Comparison of ENCODE assay signal across 9 mouse cellular contexts in the genomic region with DNA sequence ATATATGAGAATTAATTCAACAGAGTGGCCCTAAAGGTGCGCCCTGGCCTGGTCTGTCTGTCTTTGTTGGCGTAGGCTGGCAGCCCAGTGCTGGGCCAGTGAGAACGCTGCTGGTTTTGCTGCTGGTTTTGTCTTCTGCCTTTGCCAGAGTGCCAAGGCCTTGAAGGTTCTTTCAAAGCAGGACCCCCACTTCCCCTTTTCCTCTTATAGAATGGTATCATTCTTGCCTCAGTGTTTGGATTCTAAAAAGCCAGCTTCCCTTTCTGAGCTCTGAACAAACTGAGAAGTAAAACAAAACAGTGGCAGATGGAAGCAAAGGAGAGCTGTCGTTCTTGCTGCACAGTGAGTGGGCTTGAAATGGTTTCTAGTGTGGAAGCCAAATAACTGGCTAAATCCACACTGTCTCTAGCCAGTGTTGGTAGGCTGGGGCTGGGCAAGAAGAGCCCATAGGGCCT.
A peak's percentile ranks its signal among the peaks of the same experiment; 100 is the strongest.
DNase-seq lines count a peak whose midpoint lies in the region; ATAC-seq and TF ChIP-seq lines count a peak whose summit lies in the region.
"Had no signal": no experiment of that assay in that cellular context is flagged by ENCODE, and none has a peak within 500 bp of the region (broad histone marks: within the 10 kb centered on the region; RNA-seq: fewer than 3 reads in every experiment).

No protein-coding gene starts in this region.

- no peak for TF ChIP-seq RAD21 in CH12.LX (IDR thresholded peaks at IDR 0.05; ENCODE audit: low read depth, low read length)

- H3K9ac ChIP-seq in CH12.LX (ENCODE audit: insufficient read depth, low read depth), result no peak overlapping the region; the same call in 1 of the 2 replicates
- no peak overlapping the region for H3K9ac ChIP-seq in forebrain, embryonic 13.5 days
- H3K9ac ChIP-seq in liver, embryonic 13.5 days, result no peak overlapping the region
- H3K9ac ChIP-seq in heart, embryonic 12.5 days, result no peak overlapping the region

- no peak for TF ChIP-seq CTCF in CH12.LX (conservative IDR thresholded peaks at IDR 0.05 in 1 of 2, IDR thresholded peaks at IDR 0.05 in 1 of 2; ENCODE audit: low read depth in 2 of 2, low read length in 2 of 2)

- dilution Hi-C loops in CH12.LX (cut with MboI; ENCODE audit: extremely low pct_ligation_motif_present, extremely low pct_unique_long_range_greater_than_20kb, low sequenced_read_pairs), result no loop called here

- peaks cover 20% of the 10 kb centered on the region for H3K4me1 ChIP-seq in heart, embryonic 10.5 days
- peaks cover 17 to 65% of the 10 kb centered on the region in 2 experiments for H3K4me1 ChIP-seq in CH12.LX (ENCODE audit: control insufficient read depth in 1 of 2, insufficient read depth in 2 of 2)
- peaks cover 56% of the 10 kb centered on the region for H3K4me1 ChIP-seq in forebrain, embryonic 13.5 days
- peaks cover 4% of the 10 kb centered on the region for H3K4me1 ChIP-seq in liver, embryonic 13.5 days (replicated peaks)
- H3K4me1 ChIP-seq in heart, embryonic 12.5 days (replicated peaks), result peaks cover 15% of the 10 kb centered on the region

- H3K4me2 ChIP-seq in CH12.LX (ENCODE audit: insufficient read depth, low read depth, poor library complexity, severe bottlenecking), result no peak overlapping the region
- H3K4me2 ChIP-seq in forebrain, embryonic 13.5 days, result no peak overlapping the region
- H3K4me2 ChIP-seq in liver, embryonic 13.5 days, result no peak overlapping the region
- H3K4me2 ChIP-seq in heart, embryonic 12.5 days, result no peak overlapping the region

- no peak overlapping the region for H3K27ac ChIP-seq in heart, embryonic 10.5 days
- no peak overlapping the region for H3K27ac ChIP-seq in CH12.LX (ENCODE audit: insufficient read depth, low read depth)
- H3K27ac ChIP-seq in forebrain, embryonic 13.5 days, result peak overlapping the region; percentile 83
- H3K27ac ChIP-seq in liver, embryonic 13.5 days, result 0 out of 2 replicates have a peak overlapping the region, but pooled peaks have one; percentile 9
- no peak overlapping the region for H3K27ac ChIP-seq in heart, embryonic 12.5 days (ENCODE audit: poor library complexity, severe bottlenecking)

- DNase-seq in heart, adult 11 months, result peak; percentile 92
- no peak for DNase-seq in heart, embryonic 10.5 days (ENCODE audit: low spot score)
- peak; percentile 64 for DNase-seq in CH12.LX (ENCODE audit: extremely low read depth)
- DNase-seq in liver, embryonic 13.5 days, result no peak
- no peak for DNase-seq in gastrocnemius, postnatal 4 days (ENCODE audit: low spot score in 2 of 2)
- DNase-seq in yolk sac, embryonic 10.5 days (ENCODE audit: low spot score), result no peak
- DNase-seq: embryo, embryonic 11 days had no signal

- H3K4me3 ChIP-seq in heart, embryonic 10.5 days, result no peak overlapping the region
- H3K4me3 ChIP-seq in CH12.LX (replicated peaks in 1 of 3; ENCODE audit: low read depth in 2 of 3, low read length in 2 of 3, poor library complexity in 1 of 3), result no peak overlapping the region
- H3K4me3 ChIP-seq in forebrain, embryonic 13.5 days, result no peak overlapping the region
- no peak overlapping the region for H3K4me3 ChIP-seq in liver, embryonic 13.5 days (replicated peaks)
- H3K4me3 ChIP-seq in heart, embryonic 12.5 days, result no peak overlapping the region

- H3K36me3 ChIP-seq in heart, embryonic 10.5 days, result no peaks in the 10 kb centered on the region
- H3K36me3 ChIP-seq in CH12.LX (replicated peaks in 1 of 2; ENCODE audit: control insufficient read depth in 1 of 2, insufficient read depth in 1 of 2, low read length in 1 of 2), result peaks cover 4 to 25% of the 10 kb centered on the region in 2 experiments
- H3K36me3 ChIP-seq in forebrain, embryonic 13.5 days (ENCODE audit: poor library complexity, severe bottlenecking), result no peaks in the 10 kb centered on the region
- H3K36me3 ChIP-seq in liver, embryonic 13.5 days, result no peaks in the 10 kb centered on the region
- no peaks in the 10 kb centered on the region for H3K36me3 ChIP-seq in heart, embryonic 12.5 days

- in situ Hi-C loops in CH12.LX (cut with MboI; ENCODE audit: low pct_ligation_motif_present, low pct_unique_long_range_greater_than_20kb, low sequenced_read_pairs), result no loop called here

- H3K9me3 ChIP-seq in heart, embryonic 10.5 days, result no peaks in the 10 kb centered on the region
- H3K9me3 ChIP-seq in CH12.LX (replicated peaks; ENCODE audit: low read length), result no peaks in the 10 kb centered on the region
- H3K9me3 ChIP-seq in forebrain, embryonic 13.5 days (replicated peaks), result no peaks in the 10 kb centered on the region
- H3K9me3 ChIP-seq in liver, embryonic 13.5 days (replicated peaks), result no peaks in the 10 kb centered on the region
- H3K9me3 ChIP-seq in heart, embryonic 12.5 days (replicated peaks), result no peaks in the 10 kb centered on the region

- peak; percentile 29; the same call in 1 of the 2 replicates for ATAC-seq in forebrain, embryonic 13.5 days
- no peak for ATAC-seq in liver, embryonic 13.5 days (ENCODE audit: low read depth)
- ATAC-seq in heart, embryonic 12.5 days (ENCODE audit: insufficient number of reproducible peaks, low FRiP score), result no peak

- no peak for TF ChIP-seq EP300 in CH12.LX (IDR thresholded peaks at IDR 0.05; ENCODE audit: low read length)

- no peaks in the 10 kb centered on the region for H3K79me2 ChIP-seq in CH12.LX (replicated peaks; ENCODE audit: control insufficient read depth, extremely low read depth, insufficient read depth, poor library complexity, severe bottlenecking)

- WGBS in heart, embryonic 10.5 days, result 84% methylated on average over 4 of the region's 4 CpGs
- WGBS in forebrain, embryonic 13.5 days, result 57% methylated on average over 4 of the region's 4 CpGs
- WGBS in liver, embryonic 13.5 days (ENCODE audit: insufficient replicate concordance), result 52% methylated on average over 4 of the region's 4 CpGs
- WGBS in heart, embryonic 12.5 days, result 78% methylated on average over 4 of the region's 4 CpGs

- 0 out of 2 replicates have a peak, but pooled peaks cover 14% of the 10 kb centered on the region for H3K27me3 ChIP-seq in heart, embryonic 10.5 days (ENCODE audit: insufficient read depth, poor library complexity, severe bottlenecking)
- no peaks in the 10 kb centered on the region for H3K27me3 ChIP-seq in CH12.LX (replicated peaks)
- H3K27me3 ChIP-seq in forebrain, embryonic 13.5 days, result no peaks in the 10 kb centered on the region
- H3K27me3 ChIP-seq in liver, embryonic 13.5 days, result no peaks in the 10 kb centered on the region
- peaks cover 4% of the 10 kb centered on the region; the same call in 1 of the 2 replicates for H3K27me3 ChIP-seq in heart, embryonic 12.5 days (replicated peaks)

- TF ChIP-seq POLR2A in CH12.LX (IDR thresholded peaks at IDR 0.05; ENCODE audit: low read depth, low read length), result no peak

TF ChIP-seq in CH12.LX, 34 proteins besides CTCF, POLR2A, EP300 and RAD21:
- TF ChIP-seq MYC (IDR thresholded peaks at IDR 0.05; ENCODE audit: low read depth, low read length), result no peak
- TF ChIP-seq E2F4 (IDR thresholded peaks at IDR 0.05; ENCODE audit: insufficient replicate concordance, low read depth, low read length), result no peak
- TF ChIP-seq USF1 (IDR thresholded peaks at IDR 0.05; ENCODE audit: low read depth, low read length), result no peak
- TF ChIP-seq MXI1 (IDR thresholded peaks at IDR 0.05; ENCODE audit: low read depth, low read length), result no peak
- TF ChIP-seq ZNF384 (IDR thresholded peaks at IDR 0.05; ENCODE audit: low read depth, low read length), result no peak
- no peak for TF ChIP-seq SIN3A (IDR thresholded peaks at IDR 0.05; ENCODE audit: low read length)
- TF ChIP-seq RCOR1 (conservative IDR thresholded peaks at IDR 0.05; ENCODE audit: low read depth, low read length), result no peak
- TF ChIP-seq USF2 (conservative IDR thresholded peaks at IDR 0.05; ENCODE audit: low read depth, low read length), result no peak
- no peak for TF ChIP-seq POLR2AphosphoS2 (IDR thresholded peaks at IDR 0.05; ENCODE audit: low read depth, low read length)
- no peak for TF ChIP-seq BHLHE40 (IDR thresholded peaks at IDR 0.05; ENCODE audit: low read depth, low read length)
- no peak for TF ChIP-seq UBTF (IDR thresholded peaks at IDR 0.05; ENCODE audit: low read depth, low read length)
- TF ChIP-seq CHD2 (IDR thresholded peaks at IDR 0.05; ENCODE audit: low read length), result no peak
- TF ChIP-seq SMC3 (IDR thresholded peaks at IDR 0.05; ENCODE audit: low read depth, low read length), result no peak
- no peak for TF ChIP-seq CHD1 (IDR thresholded peaks at IDR 0.05; ENCODE audit: low read depth, low read length)
- TF ChIP-seq NELFE (IDR thresholded peaks at IDR 0.05; ENCODE audit: low read depth, low read length), result no peak
- no peak for TF ChIP-seq ZKSCAN1 (IDR thresholded peaks at IDR 0.05; ENCODE audit: borderline replicate concordance, low read depth, low read length)
- no peak for TF ChIP-seq ELF1 (IDR thresholded peaks at IDR 0.05; ENCODE audit: low read depth, low read length)
- no peak for TF ChIP-seq TBP (conservative IDR thresholded peaks at IDR 0.05; ENCODE audit: low read depth, low read length)
- TF ChIP-seq JUND (conservative IDR thresholded peaks at IDR 0.05; ENCODE audit: low read depth, low read length), result no peak
- TF ChIP-seq ZC3H11A (IDR thresholded peaks at IDR 0.05; ENCODE audit: low read depth, low read length), result no peak

Comparison
In these comparisons a context has a peak if more than half of its experiments do, and no peak if none do; other contexts are left out.
1. DNase-seq: peak in heart, adult 11 months (single experiment) and CH12.LX (single experiment); none in heart, embryonic 10.5 days (single experiment), liver, embryonic 13.5 days (single experiment), gastrocnemius, postnatal 4 days (0 of 2) and yolk sac, embryonic 10.5 days (single experiment).
2. H3K27ac ChIP-seq: peak in forebrain, embryonic 13.5 days (single experiment) and liver, embryonic 13.5 days (single experiment); none in heart, embryonic 10.5 days (single experiment), CH12.LX (single experiment) and heart, embryonic 12.5 days (single experiment).